Mouse (Mus musculus): ENCODE measurements around the gene Pip4k2a.

The Pip4k2a gene

DNA sequence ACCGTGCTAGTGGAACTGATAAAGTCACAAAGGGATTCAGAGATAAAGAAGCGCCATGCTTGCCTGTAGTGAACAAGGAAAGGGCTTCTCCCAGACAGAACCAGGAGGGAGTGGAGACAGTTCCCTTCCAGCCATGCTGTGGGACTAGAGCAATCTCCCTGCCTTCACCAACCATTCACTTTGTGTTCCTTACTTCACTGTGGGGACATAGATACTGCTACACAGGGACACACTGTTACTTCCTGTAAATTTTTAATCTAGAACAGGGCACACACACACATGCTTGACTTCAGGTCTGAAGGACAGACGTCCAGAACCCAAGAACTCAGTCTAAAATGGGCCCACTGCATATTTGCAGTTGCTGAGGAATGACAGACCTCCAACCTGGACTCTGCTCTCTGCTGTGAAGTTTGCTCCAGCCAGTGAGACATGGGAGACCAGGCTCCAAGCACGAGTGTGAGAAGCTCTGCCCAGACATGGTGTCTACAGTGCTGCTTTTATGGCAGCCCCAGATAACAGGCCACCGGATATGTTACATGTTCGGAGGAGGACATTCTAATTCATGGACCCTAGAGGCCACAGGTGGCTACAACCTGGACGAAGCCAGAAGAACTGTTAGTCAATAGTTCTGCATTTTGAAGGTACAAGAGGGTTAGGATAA is 69.2 kb downstream of the Pip4k2a start:
- in situ Hi-C loops (cut with MboI; ENCODE audit: low sequenced_read_pairs) = no loop called here

DNA sequence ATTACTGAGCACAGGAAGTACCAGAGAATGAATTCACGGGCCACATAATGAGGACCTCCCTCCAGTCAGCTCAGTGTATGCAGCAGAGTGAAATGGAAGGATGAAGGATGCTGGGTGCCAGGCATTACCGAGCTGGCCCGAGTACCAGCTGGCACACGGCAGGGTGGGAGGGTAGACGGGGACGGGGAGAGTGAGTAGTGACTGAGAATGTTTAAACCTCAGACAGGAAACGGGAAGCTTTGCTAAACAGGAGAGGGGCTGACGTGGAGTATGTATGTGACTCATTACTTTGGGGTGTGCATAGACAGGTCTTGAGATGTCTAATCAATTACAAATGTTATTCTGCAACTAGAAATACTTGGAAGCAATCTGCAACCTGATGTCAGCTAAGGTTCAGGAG is 69.7 kb downstream of the Pip4k2a start:
- in situ Hi-C loops (cut with MboI; ENCODE audit: low sequenced_read_pairs) = no loop called here

DNA sequence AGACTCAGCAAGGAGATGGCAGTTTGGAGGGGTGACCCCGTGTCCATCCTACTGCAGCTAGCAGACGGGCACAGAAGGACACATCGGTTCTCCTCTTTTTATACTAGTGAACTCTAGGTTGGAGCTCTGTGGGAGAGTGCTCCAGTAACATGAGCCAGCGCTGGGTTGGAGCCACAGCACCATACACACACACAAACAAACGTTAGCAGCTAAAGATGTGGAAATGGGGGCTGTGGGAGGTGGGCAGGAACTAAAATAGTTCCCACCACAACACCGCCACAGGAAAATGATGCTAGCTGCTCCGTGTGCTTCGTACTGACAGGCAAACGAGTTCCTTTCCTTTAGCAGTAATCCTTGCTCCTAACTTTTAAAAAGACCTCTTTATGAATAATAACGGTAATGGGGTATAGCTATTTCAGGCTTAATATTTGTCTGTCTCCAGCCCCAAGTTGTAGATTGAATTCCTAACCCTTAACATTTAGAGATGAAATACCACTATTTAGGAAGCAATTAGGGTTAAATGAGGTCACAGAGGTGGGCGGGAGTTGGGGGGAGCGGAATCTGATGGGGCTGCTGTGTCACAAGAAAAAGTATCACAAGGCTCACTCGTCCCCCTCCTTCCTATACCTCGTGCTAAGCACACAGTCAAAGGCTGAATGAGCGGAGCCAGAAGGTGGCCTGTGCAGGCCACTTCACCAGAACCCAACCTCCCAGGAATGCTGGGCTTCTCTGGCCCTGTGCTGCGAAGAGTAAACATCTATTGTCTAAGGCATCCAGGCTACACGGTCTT is 73.9 kb downstream of the Pip4k2a start:
- in situ Hi-C loops (cut with MboI; ENCODE audit: low sequenced_read_pairs) = no loop called here

DNA sequence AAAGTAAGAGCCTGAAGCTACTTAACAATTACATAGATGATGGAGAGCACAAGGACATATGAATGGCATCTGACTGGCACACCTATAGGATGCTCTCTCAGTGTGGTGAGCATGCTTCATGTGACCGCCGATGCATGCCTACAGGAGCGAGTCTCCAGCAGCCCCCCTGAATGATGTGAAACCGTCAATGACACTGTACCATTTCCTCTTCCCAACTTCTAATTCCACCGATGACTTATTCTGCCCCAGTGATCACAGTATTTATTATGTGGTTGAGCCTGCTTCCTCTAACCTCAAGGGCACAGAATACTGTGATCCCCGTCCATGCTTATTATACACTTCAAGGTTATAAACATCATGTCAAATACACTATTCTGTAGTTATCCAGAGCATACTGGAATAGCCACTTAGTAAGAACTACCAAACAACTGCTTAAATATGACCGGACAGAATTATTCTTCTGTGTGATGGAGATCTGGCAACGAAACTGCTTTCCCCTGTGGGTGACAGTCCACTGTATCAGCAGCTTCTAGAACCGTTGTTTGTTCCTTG is 74.8 kb downstream of the Pip4k2a start:
- in situ Hi-C loops (cut with MboI; ENCODE audit: low sequenced_read_pairs) = no loop called here

DNA sequence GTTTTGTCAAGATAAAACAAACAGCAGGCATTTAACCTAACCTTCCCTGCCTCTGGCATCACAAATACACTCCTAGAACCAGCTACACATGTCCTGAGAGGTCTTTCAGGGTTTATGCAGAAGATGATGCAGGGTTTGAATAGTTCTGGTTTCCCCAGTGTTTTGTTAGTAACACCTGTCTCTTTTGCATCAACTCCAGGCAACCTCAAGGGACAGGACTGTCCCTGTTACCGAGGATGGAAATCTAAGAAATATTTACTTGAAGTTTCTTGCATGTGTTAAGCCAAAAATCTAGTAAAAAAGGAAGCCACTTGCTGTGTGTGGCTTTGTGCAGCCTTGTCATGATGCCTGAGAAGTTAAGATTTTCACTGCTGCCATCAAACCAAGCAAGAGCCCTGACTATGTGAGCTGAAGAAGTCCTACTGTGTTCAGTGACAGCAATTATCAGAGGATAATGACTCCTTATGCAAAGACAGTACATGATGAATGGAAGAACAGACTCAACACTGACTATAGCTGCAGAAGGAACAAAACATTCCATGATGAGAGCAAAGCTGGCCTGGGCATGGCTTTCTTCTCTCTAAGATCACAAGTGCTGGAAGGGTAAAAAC is 76.3 kb downstream of the Pip4k2a start:
- in situ Hi-C loops (cut with MboI; ENCODE audit: low sequenced_read_pairs) = no loop called here

DNA sequence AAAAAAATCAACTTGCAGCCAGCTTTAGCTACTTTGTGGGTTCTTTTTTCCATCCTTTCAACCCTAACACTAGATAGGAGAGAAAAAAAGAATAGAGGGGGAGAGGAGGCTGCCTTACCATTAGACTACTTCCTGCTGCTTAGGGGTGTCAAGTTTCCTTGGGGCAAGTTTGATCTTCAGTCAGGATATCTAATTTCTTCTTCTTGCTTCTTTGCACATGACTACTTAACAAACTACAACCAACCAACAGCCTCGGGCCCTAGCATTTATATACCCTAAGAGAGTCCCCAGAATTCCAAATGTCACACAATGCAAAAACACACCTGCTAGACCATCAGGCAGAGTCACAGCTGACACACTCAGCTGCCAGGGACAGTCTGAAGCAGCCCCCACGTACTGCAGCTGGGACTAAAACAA is 77.5 kb downstream of the Pip4k2a start:
- in situ Hi-C loops (cut with MboI; ENCODE audit: low sequenced_read_pairs) = no loop called here

DNA sequence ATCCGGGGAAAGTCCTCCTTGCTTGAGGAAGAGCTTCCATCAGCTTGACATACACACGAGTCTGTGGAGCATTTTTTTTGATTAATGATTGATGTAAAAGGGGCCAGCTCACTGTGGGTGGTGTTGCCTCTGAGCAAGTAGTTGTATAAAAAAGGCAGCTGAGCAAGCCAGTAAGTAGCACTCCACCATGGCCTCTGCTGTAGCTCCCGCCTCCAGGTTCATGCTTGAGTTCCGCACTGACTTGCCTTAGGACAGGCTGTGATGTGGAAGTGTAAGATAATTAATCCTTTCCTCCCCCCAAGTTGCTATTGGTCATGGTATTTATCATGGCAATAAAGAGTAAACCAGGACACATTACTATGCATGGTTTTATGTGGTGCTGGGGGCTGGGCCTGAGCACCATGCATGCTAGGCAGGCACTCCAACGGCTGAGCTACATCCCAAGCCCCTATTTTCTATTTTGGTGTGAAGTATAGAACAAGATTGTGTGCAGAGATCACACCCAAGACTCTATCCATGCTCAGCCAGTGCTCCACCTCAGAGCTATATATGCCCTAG is 78.0 kb downstream of the Pip4k2a start:
- in situ Hi-C loops (cut with MboI; ENCODE audit: low sequenced_read_pairs) = no loop called here

DNA sequence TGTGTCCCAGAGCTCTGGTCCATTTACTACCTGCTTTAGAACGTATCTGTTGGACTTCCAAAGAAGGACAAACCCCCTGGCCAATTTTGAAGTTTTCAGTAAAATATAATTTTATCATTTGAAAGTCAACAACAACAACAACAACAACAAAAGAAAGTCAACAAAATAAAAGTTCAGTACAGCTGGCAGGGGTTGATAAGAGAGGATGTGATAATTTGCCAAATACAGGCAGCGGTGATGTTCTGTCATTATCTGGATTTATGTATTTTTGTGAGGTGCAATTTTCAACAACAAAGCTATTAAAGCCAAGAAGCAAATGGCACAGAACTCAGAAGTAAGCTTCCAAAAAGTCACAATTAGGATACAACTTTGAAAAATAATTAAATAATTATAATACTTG is 80.1 kb downstream of the Pip4k2a start:
- in situ Hi-C loops (cut with MboI; ENCODE audit: low sequenced_read_pairs) = no loop called here

DNA sequence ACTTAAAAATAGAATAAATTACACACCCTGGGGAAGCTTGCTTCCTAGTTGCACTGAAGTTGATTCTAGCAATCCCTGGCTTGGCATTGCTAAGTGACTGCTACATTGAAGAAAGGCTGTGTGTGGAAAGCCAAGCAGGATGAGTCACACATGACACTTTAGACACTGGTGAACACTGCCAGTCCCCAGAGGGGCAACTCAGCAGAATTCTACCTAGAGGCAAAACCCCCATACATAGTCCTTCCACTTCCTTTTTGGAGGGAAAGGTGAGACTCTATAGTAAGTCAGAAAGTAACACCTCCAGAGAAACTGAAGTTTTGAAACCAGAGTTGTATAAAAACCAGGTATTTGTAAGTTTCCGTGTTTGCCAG is 80.6 kb downstream of the Pip4k2a start:
- in situ Hi-C loops (cut with MboI; ENCODE audit: low sequenced_read_pairs) = no loop called here

DNA sequence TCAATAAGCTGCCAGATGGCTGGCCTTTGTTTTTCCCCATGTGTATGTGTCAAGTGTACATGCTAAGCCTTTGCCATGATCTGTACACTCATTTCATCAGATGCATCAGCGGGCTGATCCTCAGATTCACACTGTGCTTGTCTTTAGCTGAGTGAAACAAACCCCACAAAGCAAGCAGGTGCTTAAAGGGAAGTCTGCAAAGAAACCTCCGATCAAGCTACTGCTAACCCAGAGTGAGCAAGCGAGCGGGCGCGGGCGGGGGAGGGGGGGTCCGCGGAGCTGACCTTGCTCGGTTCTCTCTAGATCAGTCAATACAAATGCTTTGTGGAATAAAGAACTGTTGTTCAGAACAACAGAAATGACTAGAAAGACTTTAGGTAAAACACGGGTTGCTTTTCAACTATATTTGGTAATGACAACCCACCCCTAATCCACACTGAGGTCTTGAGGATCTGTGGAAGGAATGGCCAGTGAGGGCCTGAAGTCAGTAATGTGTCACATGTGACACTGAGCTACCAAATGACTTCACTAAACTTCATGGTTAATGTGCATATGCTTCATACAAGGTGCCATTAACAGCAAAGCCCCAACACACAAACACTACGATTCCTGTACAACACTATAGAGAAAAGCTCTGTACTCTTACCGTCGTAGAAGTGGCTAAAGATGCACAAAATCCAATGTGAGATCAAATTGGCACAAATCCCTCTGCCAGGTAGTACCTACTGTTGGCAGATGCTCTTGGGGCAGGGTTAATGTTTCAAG is 81.1 kb downstream of the Pip4k2a start:
- in situ Hi-C loops (cut with MboI; ENCODE audit: low sequenced_read_pairs) = no loop called here

DNA sequence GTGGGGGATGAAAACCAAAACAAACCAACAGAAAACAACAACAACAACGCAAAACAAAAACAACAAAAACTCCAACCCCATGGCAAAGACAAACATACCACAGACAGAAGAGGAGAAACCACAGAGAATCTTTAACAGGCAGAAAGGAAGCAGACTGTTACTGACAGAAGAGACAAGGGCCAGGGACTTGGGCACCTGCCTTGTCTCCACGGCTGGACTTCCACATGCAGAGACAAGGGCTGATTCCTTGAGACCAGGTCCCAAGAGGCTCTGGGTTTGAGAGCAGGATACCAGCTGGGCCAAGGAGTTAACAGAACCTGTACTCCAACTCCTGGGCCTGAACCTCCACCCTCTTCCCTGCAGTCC is 81.9 kb downstream of the Pip4k2a start:
- in situ Hi-C loops (cut with MboI; ENCODE audit: low sequenced_read_pairs) = no loop called here

DNA sequence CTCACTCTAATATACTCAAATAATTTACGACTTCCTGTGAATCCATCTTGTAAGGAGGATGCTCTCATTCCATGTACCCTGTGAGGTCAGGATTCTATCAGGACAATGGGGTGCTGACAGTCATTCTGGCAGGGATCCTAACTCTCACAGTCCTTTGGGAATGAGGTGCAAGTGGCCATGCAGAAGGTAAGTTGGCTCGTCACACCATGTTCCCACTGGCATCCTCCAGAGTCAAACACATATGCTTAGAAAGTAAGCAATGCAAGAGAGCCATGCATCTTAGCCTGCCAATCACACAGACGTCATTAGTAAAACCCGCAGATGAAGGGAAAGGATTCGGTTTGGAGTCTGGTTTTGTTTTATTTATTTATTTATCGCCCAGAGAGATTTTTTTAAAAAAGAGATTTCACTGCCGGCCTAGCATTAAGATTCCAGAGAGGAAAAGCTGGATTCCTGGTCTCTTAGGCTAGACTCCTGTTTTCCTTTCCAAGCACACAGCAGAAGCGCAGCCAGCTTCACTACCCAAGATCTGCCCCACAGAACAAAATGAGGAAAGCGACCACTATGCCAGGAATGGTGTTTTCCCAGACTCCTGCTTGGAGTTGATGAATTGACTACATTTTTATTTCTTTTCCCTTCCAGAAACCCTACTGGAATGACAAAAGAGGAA is 82.4 kb downstream of the Pip4k2a start:
- in situ Hi-C loops (cut with MboI; ENCODE audit: low sequenced_read_pairs) = no loop called here

DNA sequence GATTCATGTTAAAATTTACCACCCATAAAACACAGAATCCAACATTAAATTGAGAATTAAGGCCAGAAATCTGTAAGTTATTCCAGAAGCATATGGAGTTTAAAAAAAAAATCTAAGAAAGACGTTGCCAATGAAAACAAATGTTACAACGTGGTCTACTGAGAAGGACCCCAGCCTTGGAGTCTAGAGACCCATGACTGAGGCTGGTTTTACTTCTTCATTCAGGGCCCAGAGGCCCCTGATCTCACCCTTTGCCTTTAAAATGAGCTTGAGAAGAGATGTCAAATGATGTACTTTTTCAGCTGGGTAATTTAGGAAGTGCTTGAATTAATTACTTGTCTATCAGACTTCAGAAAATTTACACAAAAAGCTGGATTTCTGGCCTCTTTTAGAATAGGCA is 83.2 kb downstream of the Pip4k2a start:
- in situ Hi-C loops (cut with MboI; ENCODE audit: low sequenced_read_pairs) = no loop called here

DNA sequence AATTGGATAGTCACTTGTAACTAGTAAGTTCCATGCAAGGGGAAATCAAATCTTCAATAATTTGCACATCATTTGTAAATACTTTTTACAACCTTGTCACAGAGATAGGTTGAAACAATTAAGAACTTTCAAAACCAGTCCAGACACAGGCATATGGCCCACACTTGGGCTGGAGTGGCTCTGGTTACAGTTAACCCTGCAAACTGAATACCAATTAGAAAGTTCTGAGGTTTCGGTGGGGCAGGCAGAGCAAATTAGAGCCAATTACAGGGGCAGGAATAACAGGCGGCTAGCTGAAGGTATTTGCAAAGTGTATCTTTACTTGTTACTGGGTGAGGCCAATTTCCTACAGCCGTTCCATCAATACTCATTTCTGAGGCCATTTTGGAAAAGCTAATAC is 84.3 kb downstream of the Pip4k2a start:
- in situ Hi-C loops (cut with MboI; ENCODE audit: low sequenced_read_pairs) = no loop called here

DNA sequence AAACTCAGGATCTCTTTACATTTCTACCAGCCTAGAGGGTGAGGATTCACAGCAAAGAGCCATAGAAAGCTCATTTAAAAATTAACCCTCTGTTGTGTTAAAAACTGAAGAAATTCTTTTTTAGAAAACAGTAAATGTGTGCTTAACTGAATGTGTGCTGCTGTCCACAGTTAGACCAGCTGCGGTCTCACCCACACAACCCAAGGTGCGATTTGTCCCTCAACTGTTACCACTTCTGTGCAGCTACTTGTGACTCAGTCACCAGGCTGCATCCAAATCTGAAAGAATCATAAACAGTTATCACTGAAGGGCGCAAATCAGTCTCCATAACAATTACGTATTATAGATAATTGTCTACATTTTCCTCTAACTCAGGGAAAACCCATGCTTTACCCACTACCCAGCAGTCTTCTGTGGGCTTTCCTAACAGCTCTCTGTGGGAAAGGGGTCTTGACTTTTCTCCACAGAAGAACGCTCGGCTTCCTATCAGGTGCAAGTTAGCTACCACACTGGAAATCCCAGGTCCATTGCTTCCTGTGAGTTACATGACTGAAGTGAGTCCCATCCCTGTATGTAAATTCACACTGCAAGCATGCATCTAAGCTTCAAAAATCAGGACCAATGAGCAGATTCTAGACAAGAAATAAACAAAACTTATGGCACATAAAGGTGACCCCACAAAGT is 86.5 kb downstream of the Pip4k2a start:
- in situ Hi-C loops (cut with MboI; ENCODE audit: low sequenced_read_pairs) = no loop called here

DNA sequence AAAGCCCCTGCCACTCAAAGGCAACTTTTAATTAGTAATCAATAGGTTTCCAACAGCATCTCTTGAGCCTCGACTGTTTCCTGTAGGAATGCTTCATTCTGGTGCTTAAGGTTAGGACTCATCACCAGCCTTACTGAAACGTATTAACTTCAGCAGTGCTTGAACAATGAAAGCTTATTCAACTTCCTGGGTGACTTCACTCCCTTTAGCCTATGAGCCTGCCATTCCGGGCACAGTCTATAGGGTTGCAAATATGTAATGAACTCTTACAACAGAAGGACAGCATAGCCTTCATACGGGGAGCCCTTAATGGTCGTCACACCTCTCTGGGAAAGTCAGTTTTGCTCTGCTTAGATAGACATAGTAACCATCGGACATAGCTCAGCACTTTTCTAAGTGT is 87.7 kb downstream of the Pip4k2a start:
- in situ Hi-C loops (cut with MboI; ENCODE audit: low sequenced_read_pairs) = no loop called here

DNA sequence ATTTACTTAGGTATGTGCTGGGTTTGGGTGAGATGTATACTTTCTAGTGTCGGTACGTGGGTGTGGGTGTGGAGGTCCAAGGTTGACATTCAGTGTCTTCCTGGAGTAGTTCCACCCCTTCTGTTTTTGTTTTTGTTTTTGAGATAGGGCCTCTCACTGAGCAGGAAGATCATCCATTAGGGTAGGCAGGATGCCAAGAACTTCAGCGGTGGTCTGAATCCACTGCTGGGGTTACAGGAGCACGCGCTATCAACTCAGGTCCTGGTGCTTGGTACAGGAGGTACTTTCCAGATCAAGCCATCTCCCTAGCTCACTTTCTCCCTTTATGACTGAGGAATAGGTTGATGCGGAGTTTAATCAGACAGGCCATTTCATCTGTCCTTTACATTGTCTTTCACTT is 88.2 kb downstream of the Pip4k2a start:
- in situ Hi-C loops (cut with MboI; ENCODE audit: low sequenced_read_pairs) = no loop called here

DNA sequence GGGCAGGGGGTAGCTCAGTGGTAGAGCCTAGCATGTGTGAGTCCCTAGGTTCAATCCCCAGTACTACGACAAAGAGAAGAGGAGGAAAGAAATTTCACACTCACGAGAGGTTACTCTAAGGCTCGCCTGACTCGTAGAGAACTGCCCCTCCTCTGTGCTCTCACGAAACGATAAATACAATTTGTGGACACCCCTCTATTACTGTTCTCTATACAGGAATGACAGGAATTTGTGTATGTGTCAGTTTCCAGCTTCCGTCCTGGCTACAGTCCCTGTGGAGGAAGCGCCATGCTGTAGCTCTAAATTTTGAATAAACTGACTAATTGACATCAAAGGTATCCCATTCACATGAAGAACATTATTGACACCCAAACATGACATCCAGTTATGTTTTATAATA is 90.7 kb downstream of the Pip4k2a start:
- in situ Hi-C loops (cut with MboI; ENCODE audit: low sequenced_read_pairs) = no loop called here

DNA sequence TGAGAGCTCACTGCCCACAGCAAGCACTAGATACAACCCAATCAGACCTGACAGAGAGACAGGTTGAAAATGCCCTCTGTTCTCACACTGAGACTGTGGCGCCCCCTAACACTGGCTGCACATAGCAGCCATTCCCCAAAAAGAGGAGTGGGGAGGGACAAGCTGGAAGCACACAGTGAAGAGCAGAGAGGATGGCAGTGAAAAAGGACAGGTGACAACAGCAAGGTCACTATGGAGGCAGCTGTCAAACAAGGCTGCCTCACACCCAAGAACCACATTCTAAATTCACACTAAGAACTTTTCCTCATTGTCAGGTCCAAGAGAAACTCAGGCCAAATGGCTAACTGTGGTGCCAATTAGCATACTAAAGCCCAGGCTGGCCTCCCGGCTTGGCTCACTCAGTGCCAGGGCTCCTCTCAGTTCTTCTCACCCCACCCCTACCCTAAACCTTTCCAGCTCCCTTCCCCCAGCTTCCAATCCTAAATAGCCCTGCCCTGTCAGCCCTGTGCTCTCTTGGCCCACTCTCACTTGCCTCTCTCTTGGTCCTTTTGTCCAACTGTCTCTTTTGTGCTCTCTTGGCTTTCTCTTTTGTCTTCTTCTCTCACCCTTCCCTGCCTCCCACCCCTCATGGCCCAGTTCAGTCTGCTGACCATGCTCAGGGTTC is 91.4 kb downstream of the Pip4k2a start:
- in situ Hi-C loops (cut with MboI; ENCODE audit: low sequenced_read_pairs) = no loop called here
